Mouse (Mus musculus): ENCODE results near the gene Dnah6. TPM values are rescaled to one million over a fixed set of nuclear protein-coding genes. Genes with fewer than 3 reads are reported as not detected.

Gene Dnah6
- total and polyA plus RNA-seq, 3 experiments, result under 0.01 to 0.06 (median 0.04) TPM

DNA sequence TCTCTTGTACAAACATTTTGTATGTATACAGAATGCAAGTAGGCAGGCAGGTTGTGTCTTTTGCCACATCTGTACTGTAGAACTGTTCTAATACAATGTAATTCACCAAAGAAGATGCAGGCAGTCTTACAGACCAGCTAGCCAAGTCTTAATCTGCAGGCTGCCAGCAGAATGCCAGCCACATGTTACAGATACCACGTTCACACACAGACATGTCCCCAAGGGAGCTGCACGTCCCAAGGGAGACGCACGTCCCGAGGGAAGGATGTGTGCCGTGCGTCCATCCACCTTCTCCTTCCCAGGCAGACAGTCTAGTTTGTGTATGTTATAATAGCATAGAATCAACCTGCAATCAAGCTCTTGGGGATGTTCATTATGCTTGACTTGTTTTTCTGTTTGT is 35.6 kb upstream of the Dnah6 start:
- H3K27ac ChIP-seq (ENCODE audit: insufficient read depth, low read depth), result no peak overlapping the region
- in situ Hi-C loops (cut with MboI; ENCODE audit: low pct_ligation_motif_present, low pct_unique_long_range_greater_than_20kb, low sequenced_read_pairs) (no loop called here), dilution Hi-C loops (cut with MboI; ENCODE audit: extremely low pct_ligation_motif_present, extremely low pct_unique_long_range_greater_than_20kb, low sequenced_read_pairs) (no loop called here)
- H3K9me3 ChIP-seq (replicated peaks; ENCODE audit: low read length), result peaks cover 2% of the 10 kb centered on the region
- H3K79me2 ChIP-seq (replicated peaks; ENCODE audit: control insufficient read depth, extremely low read depth, insufficient read depth, poor library complexity, severe bottlenecking), result peaks cover 38% of the 10 kb centered on the region
- H3K4me3 ChIP-seq (replicated peaks in 1 of 3; ENCODE audit: low read depth in 2 of 3, low read length in 2 of 3, poor library complexity in 1 of 3), result no peak overlapping the region
- no peak overlapping the region for H3K9ac ChIP-seq (ENCODE audit: insufficient read depth, low read depth)
- peaks cover 40 to 68% of the 10 kb centered on the region in 2 experiments for H3K36me3 ChIP-seq (replicated peaks in 1 of 2; ENCODE audit: control insufficient read depth in 1 of 2, insufficient read depth in 1 of 2, low read length in 1 of 2)
- no peaks in the 10 kb centered on the region for H3K27me3 ChIP-seq (replicated peaks)
- TF ChIP-seq MYC (IDR thresholded peaks at IDR 0.05; ENCODE audit: low read depth, low read length), result no peak
- TF ChIP-seq HCFC1 (IDR thresholded peaks at IDR 0.05; ENCODE audit: low read depth, low read length), result no peak
- no peak overlapping the region for H3K4me2 ChIP-seq (ENCODE audit: insufficient read depth, low read depth, poor library complexity, severe bottlenecking)
- DNase-seq (ENCODE audit: extremely low read depth), result peak; percentile 20
- peaks cover 15 to 50% of the 10 kb centered on the region in 2 experiments for H3K4me1 ChIP-seq (ENCODE audit: control insufficient read depth in 1 of 2, insufficient read depth in 2 of 2)

DNA sequence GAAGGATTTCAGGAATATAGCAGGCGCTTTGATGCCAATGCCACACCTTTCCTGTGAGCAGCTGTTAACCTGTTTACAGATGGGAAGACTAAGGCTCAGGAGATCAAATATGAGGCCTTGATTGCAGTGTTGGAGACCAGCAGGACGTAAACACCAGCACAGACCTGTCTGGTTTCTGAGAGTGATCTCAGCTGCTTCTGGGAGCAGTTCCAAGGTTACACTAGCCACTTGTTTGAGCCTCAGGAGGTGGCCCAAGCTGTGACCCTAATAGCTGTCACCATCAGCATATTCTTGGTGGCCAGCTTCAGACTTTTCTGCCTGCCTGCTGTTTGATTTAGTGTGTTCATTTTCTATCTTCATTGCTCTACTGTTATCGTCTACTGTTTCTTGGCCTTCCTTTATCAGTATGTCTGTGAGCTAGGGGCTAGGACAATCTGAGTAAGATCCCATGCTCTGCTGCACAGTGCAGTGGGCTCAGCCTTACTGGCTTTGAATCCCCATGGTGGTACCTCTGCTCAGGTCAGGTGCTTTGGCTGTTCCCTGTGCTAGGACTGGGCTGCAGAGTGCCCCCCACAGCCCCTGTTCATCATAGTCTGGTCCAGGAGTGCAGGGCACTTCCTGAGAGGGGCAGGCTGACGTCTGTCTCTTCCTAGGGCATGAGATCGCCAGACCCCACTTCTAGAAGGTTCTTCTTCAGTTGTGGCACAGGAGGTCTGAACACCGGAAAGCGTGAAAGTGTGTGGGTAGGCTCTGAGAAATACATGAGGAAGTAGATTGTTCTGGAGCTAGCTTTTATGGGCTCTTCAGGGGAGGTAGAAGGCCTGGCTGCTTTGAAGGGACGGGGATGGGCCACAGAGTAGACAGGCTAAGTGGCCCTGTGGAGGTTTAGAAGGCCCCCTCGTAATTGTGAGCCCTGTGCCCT is 33.1 kb upstream of the Dnah6 start:
- TF ChIP-seq PAX5 (IDR thresholded peaks at IDR 0.05; ENCODE audit: low read length) (no peak), RAD21 (IDR thresholded peaks at IDR 0.05; ENCODE audit: low read depth, low read length) (no peak), NRF1 (IDR thresholded peaks at IDR 0.05; ENCODE audit: low read depth, low read length) (no peak), TBP (conservative IDR thresholded peaks at IDR 0.05; ENCODE audit: low read depth, low read length) (no peak), ZC3H11A (IDR thresholded peaks at IDR 0.05; ENCODE audit: low read depth, low read length) (no peak), E2F4 (IDR thresholded peaks at IDR 0.05; ENCODE audit: insufficient replicate concordance, low read depth, low read length) (no peak), NELFE (IDR thresholded peaks at IDR 0.05; ENCODE audit: low read depth, low read length) (no peak), POLR2AphosphoS2 (IDR thresholded peaks at IDR 0.05; ENCODE audit: low read depth, low read length) (no peak), TCF12 (IDR thresholded peaks at IDR 0.05; ENCODE audit: low read depth, low read length) (no peak)
- no peaks in the 10 kb centered on the region for H3K27me3 ChIP-seq (replicated peaks)
- peaks cover 19 to 54% of the 10 kb centered on the region in 2 experiments for H3K36me3 ChIP-seq (replicated peaks in 1 of 2; ENCODE audit: control insufficient read depth in 1 of 2, insufficient read depth in 1 of 2, low read length in 1 of 2)
- dilution Hi-C loops (cut with MboI; ENCODE audit: extremely low pct_ligation_motif_present, extremely low pct_unique_long_range_greater_than_20kb, low sequenced_read_pairs) (no loop called here), in situ Hi-C loops (cut with MboI; ENCODE audit: low pct_ligation_motif_present, low pct_unique_long_range_greater_than_20kb, low sequenced_read_pairs) (no loop called here)
- H3K4me1 ChIP-seq (ENCODE audit: control insufficient read depth in 1 of 2, insufficient read depth in 2 of 2), result peaks cover 18 to 62% of the 10 kb centered on the region in 2 experiments
- H3K27ac ChIP-seq (ENCODE audit: insufficient read depth, low read depth), result no peak overlapping the region
- H3K79me2 ChIP-seq (replicated peaks; ENCODE audit: control insufficient read depth, extremely low read depth, insufficient read depth, poor library complexity, severe bottlenecking), result peaks cover 58% of the 10 kb centered on the region
- peaks cover 6% of the 10 kb centered on the region for H3K9me3 ChIP-seq (replicated peaks; ENCODE audit: low read length)
- 0 out of 2 replicates have a peak overlapping the region, but pooled peaks have one; percentile 41 for H3K4me2 ChIP-seq (ENCODE audit: insufficient read depth, low read depth, poor library complexity, severe bottlenecking)
- H3K4me3 ChIP-seq (replicated peaks in 1 of 3; ENCODE audit: low read depth in 2 of 3, low read length in 2 of 3, poor library complexity in 1 of 3), result no peak overlapping the region
- peak; percentile 28 for DNase-seq (ENCODE audit: extremely low read depth)
- H3K9ac ChIP-seq (ENCODE audit: insufficient read depth, low read depth), result no peak overlapping the region

- peaks cover 66% of the 10 kb centered on the region for H3K79me2 ChIP-seq (replicated peaks; ENCODE audit: control insufficient read depth, extremely low read depth, insufficient read depth, poor library complexity, severe bottlenecking)
- H3K9ac ChIP-seq (ENCODE audit: insufficient read depth, low read depth), result no peak overlapping the region
- no peak for TF ChIP-seq MAX (IDR thresholded peaks at IDR 0.05; ENCODE audit: low read length)
- TF ChIP-seq NELFE (IDR thresholded peaks at IDR 0.05; ENCODE audit: low read depth, low read length), result no peak
- no peak for TF ChIP-seq CHD2 (IDR thresholded peaks at IDR 0.05; ENCODE audit: low read length)
- DNase-seq (ENCODE audit: extremely low read depth), result no peak
- H3K9me3 ChIP-seq (replicated peaks; ENCODE audit: low read length), result peaks cover 6% of the 10 kb centered on the region
- in situ Hi-C loops (cut with MboI; ENCODE audit: low pct_ligation_motif_present, low pct_unique_long_range_greater_than_20kb, low sequenced_read_pairs), result no loop called here
- no peak overlapping the region for H3K4me3 ChIP-seq (replicated peaks in 1 of 3; ENCODE audit: low read depth in 2 of 3, low read length in 2 of 3, poor library complexity in 1 of 3)
- no peaks in the 10 kb centered on the region for H3K27me3 ChIP-seq (replicated peaks)
- H3K27ac ChIP-seq (ENCODE audit: insufficient read depth, low read depth), result no peak overlapping the region
- H3K36me3 ChIP-seq (replicated peaks in 1 of 2; ENCODE audit: control insufficient read depth in 1 of 2, insufficient read depth in 1 of 2, low read length in 1 of 2), result peaks cover 9 to 44% of the 10 kb centered on the region in 2 experiments
- dilution Hi-C loops (cut with MboI; ENCODE audit: extremely low pct_ligation_motif_present, extremely low pct_unique_long_range_greater_than_20kb, low sequenced_read_pairs), result no loop called here
- H3K4me1 ChIP-seq (ENCODE audit: control insufficient read depth in 1 of 2, insufficient read depth in 2 of 2), result peaks cover 18 to 66% of the 10 kb centered on the region in 2 experiments
- no peak overlapping the region for H3K4me2 ChIP-seq (ENCODE audit: insufficient read depth, low read depth, poor library complexity, severe bottlenecking)
Observed at GRCm38 (mm10) chr6:73253584-73253983, 32.1 kb upstream of the Dnah6 start.
